In genomic region chr13:45672628-45673027, GRCm38 (mm10) we compare ENCODE assay signal across 13 mouse cellular contexts.
"Had no signal": no experiment of that assay in that cellular context is flagged by ENCODE, and none has a peak within 500 bp of the region (broad histone marks: within the 10 kb centered on the region; RNA-seq: fewer than 3 reads in every experiment).

No protein-coding gene starts in this region.

- H3K36me3 ChIP-seq: limb, embryonic 12.5 days; limb, embryonic 15.5 days; liver, embryonic 13.5 days; midbrain, embryonic 10.5 days had no signal

- H3K9me3 ChIP-seq: limb, embryonic 12.5 days; limb, embryonic 15.5 days; liver, embryonic 13.5 days; midbrain, embryonic 10.5 days had no signal

- H3K9ac ChIP-seq: limb, embryonic 12.5 days; limb, embryonic 15.5 days; liver, embryonic 13.5 days had no signal

- H3K27me3 ChIP-seq: limb, embryonic 12.5 days; limb, embryonic 15.5 days; liver, embryonic 13.5 days had no signal

- H3K4me2 ChIP-seq: limb, embryonic 12.5 days; limb, embryonic 15.5 days; liver, embryonic 13.5 days had no signal

- H3K27ac ChIP-seq: limb, embryonic 12.5 days; limb, embryonic 15.5 days; liver, embryonic 13.5 days; midbrain, embryonic 10.5 days had no signal

- H3K4me1 ChIP-seq: liver, embryonic 13.5 days; midbrain, embryonic 10.5 days had no signal

- DNase-seq: kidney, postnatal 14 days; kidney, postnatal 4 days; left cerebral cortex, postnatal 4 days; liver, embryonic 13.5 days; lung, adult 2 months; lung, postnatal 14 days; lung, postnatal 4 days; midbrain, embryonic 14.5 days; thymus, adult 18-20 months; thymus, postnatal 36 days had no signal

- H3K4me3 ChIP-seq: limb, embryonic 12.5 days; limb, embryonic 15.5 days; liver, embryonic 13.5 days; midbrain, embryonic 10.5 days had no signal
